Mouse (Mus musculus) kidney, postnatal 14 days (tissue): ENCODE data around the gene Siglecf.
"Not testable (repeated sequence)": the region's sequence is repeated elsewhere in the genome, so short reads cannot be mapped to it uniquely, and the experiment has no call there.

Experiments used
- DNase-seq: peaks from one replicate; pipeline ENCODE4 v3.0.0; 2022; ENCODE audit warnings: mixed read lengths

Siglecf gene

GRCm38 (mm10) chr7:43351154-43351553 lies at the start of gene Siglecf:
Siglecf (plus strand) TSS chr7:43351341.
- no peak for DNase-seq

GRCm38 (mm10) chr7:43305235-43305634 lies 45.9 kb upstream of the Siglecf start:
- DNase-seq = peak; percentile 47

- peak; percentile 12 for DNase-seq
These were observed 42.1 kb upstream of the Siglecf start for GRCm38 (mm10) chr7:43309069-43309468.

GRCm38 (mm10) chr7:43311632-43312031 lies 39.5 kb upstream of the Siglecf start:
- DNase-seq = peak; percentile 17

GRCm38 (mm10) chr7:43312386-43313012 lies 38.6 kb upstream of the Siglecf start:
- DNase-seq = no peak

- DNase-seq = peak; percentile 96
These were observed 38.1 kb upstream of the Siglecf start, which contains the start of gene Zfp715 for GRCm38 (mm10) chr7:43313013-43313428. Zfp715 (minus strand) TSS chr7:43313294.

GRCm38 (mm10) chr7:43326223-43326780 lies 24.8 kb upstream of the Siglecf start:
- no peak for DNase-seq

- no peak for DNase-seq
These were observed 23.0 kb upstream of the Siglecf start for GRCm38 (mm10) chr7:43328101-43328500.

GRCm38 (mm10) chr7:43333203-43333602 lies 17.9 kb upstream of the Siglecf start:
- peak; percentile 52 for DNase-seq

GRCm38 (mm10) chr7:43333899-43334298 lies 17.2 kb upstream of the Siglecf start:
- DNase-seq = no peak

- DNase-seq = no peak
These were observed 10.4 kb upstream of the Siglecf start for GRCm38 (mm10) chr7:43340771-43341170.

- DNase-seq = no peak
These were observed 8.0 kb upstream of the Siglecf start for GRCm38 (mm10) chr7:43343191-43343590.

GRCm38 (mm10) chr7:43344020-43344419 lies 7.1 kb upstream of the Siglecf start:
- DNase-seq = no peak

GRCm38 (mm10) chr7:43344491-43344890 lies 6.7 kb upstream of the Siglecf start:
- DNase-seq = no peak

- DNase-seq = no peak
These were observed 5.0 kb upstream of the Siglecf start for GRCm38 (mm10) chr7:43346148-43346547.

- DNase-seq = no peak
These were observed 4.6 kb upstream of the Siglecf start for GRCm38 (mm10) chr7:43346571-43346970.

- not testable (repeated sequence) for DNase-seq
These were observed 1.5 kb upstream of the Siglecf start for GRCm38 (mm10) chr7:43349623-43350022.

- DNase-seq = no peak
These were observed 2.0 kb downstream of the Siglecf start for GRCm38 (mm10) chr7:43353118-43353517.

- DNase-seq = no peak
These were observed 2.6 kb downstream of the Siglecf start for GRCm38 (mm10) chr7:43353758-43354157.

GRCm38 (mm10) chr7:43354893-43355835 lies 4.0 kb downstream of the Siglecf start:
- no peak for DNase-seq

GRCm38 (mm10) chr7:43358556-43358955 lies 7.4 kb downstream of the Siglecf start:
- no peak for DNase-seq

GRCm38 (mm10) chr7:43361442-43361841 lies 10.3 kb downstream of the Siglecf start:
- no peak for DNase-seq

GRCm38 (mm10) chr7:43362021-43362420 lies 10.9 kb downstream of the Siglecf start:
- DNase-seq = no peak

- peak; percentile 14 for DNase-seq
These were observed 27.1 kb downstream of the Siglecf start for GRCm38 (mm10) chr7:43378226-43378625.
